Mouse (Mus musculus): Measurements from ENCODE around the gene CT030661.1. TPM values are rescaled to one million over a fixed set of nuclear protein-coding genes. Genes with fewer than 3 reads are reported as not detected.

Gene CT030661.1
- polyA plus RNA-seq (2017; shearing (Covaris generic)), result 10 to 100 TPM; 15.3 to 15.7 TPM

GRCm38 (mm10) chr17:22314730-22315226, at the start of gene CT030661.1:
TSS of gene CT030661.1 (minus strand) at chr17:22314837.

GRCm38 (mm10) chr17:22361101-22361781, 46.6 kb upstream of the CT030661.1 start, which contains the start of the genes Zfp944 and Zfp758:
TSS of gene Zfp944 (minus strand) at chr17:22361400.
TSS of gene Zfp758 (plus strand) at chr17:22361453.

Other genes with a start within 250 kb of the CT030661.1 start
- gene Zfp947, start 148.6 kb downstream of the CT030661.1 start, polyA plus RNA-seq (2017; shearing (Covaris generic)), result 1 to 10 TPM in 1 of 2 experiments, under 1 TPM in 1; 0.95 to 1.9 TPM
- 1 to 10 TPM; 4.0 to 5.7 TPM for gene Zfp994, start 89.2 kb downstream of the CT030661.1 start, polyA plus RNA-seq (2017; shearing (Covaris generic))
- 10 to 100 TPM; 12.2 to 12.8 TPM for gene Zfp944, start 46.6 kb upstream of the CT030661.1 start, polyA plus RNA-seq (2017; shearing (Covaris generic))
- gene Zfp758, start 46.6 kb upstream of the CT030661.1 start, polyA plus RNA-seq (2017; shearing (Covaris generic)), result 10 to 100 TPM; 10.6 to 19.2 TPM
- 1 to 10 TPM; 1.4 to 1.7 TPM for gene Zfp946, start 109.4 kb upstream of the CT030661.1 start, polyA plus RNA-seq (2017; shearing (Covaris generic))

Measured in activated CD4-positive, CD25-positive, alpha-beta regulatory T cell (primary cell).